Mouse (Mus musculus) midbrain, embryonic 15.5 days (tissue): ENCODE measurements around the gene Foxo4. TPM values are rescaled to one million over a fixed set of nuclear protein-coding genes. Genes with fewer than 3 reads are reported as not detected.

Experiments
- ATAC-seq: fragments of 200-750 bp; cut with Nextera tagmentation; replicated peaks from 2 replicates; pipeline ENCODE4 v1.8.0; 2017; ENCODE audit warnings: moderate TSS enrichment
- H3K27ac ChIP-seq: fragments of 300-500 bp; sonication (generic); 2 replicates; pipeline ENCODE4 v1.5.1; 2015; ENCODE audit warnings: mild to moderate bottlenecking, inconsistent platforms
- H3K27me3 ChIP-seq: fragments of 300-500 bp; sonication (generic); replicated peaks from 2 replicates; pipeline ENCODE4 v1.6.1; 2015; ENCODE audit warnings: inconsistent platforms
- H3K36me3 ChIP-seq: fragments of 300-500 bp; sonication (generic); replicated peaks from 2 replicates; pipeline ENCODE4 v1.6.1; 2015; ENCODE audit warnings: inconsistent platforms
- H3K4me1 ChIP-seq: fragments of 300-500 bp; sonication (generic); 2 replicates; pipeline ENCODE4 v1.6.1; 2015; ENCODE audit warnings: inconsistent platforms
- H3K4me2 ChIP-seq: fragments of 300-500 bp; sonication (generic); 2 replicates; pipeline ENCODE4 v1.6.1; 2015; ENCODE audit warnings: inconsistent platforms, mild to moderate bottlenecking, moderate library complexity
- H3K4me3 ChIP-seq: fragments of 300-500 bp; sonication (generic); 2 replicates; pipeline ENCODE4 v1.5.1; 2015; ENCODE audit warnings: mild to moderate bottlenecking, inconsistent platforms
- H3K9ac ChIP-seq: fragments of 300-500 bp; sonication (generic); 2 replicates; pipeline ENCODE4 v1.6.1; 2015; ENCODE audit warnings: mild to moderate bottlenecking, inconsistent platforms
- H3K9me3 ChIP-seq: fragments of 300-500 bp; sonication (generic); 2 replicates; pipeline ENCODE4 v1.6.1; 2016; ENCODE audit warnings: inconsistent platforms
- WGBS: fragments of 180-500 bp; shearing (Covaris S2); methylation state at CpG from one replicate; pipeline ENCODE4 v1.1.7; 2015; ENCODE audit warnings: mixed read lengths; 5-methylcytosine and 5-hydroxymethylcytosine counted together
- polyA plus RNA-seq: library from polyadenylated mRNA; unstranded; fragments of >200 nt; fragmentation: Nextera tagmentation; extraction: Ambion mirVana; gene quantifications from 2 replicates; pipeline ENCODE4 v1.2.1, GENCODE M21; 2015

The Foxo4 gene
- polyA plus RNA-seq, 1 experiment from 2014 or later, result 0.97 TPM

- WGBS, result 51% methylated on average over 3 of the region's 3 CpGs
- Histone ChIP-seq H3K9me3 (no peaks in the 10 kb centered on the region), H3K27ac (no peak within 1 kb of the TSS), H3K36me3 (no peaks in the 10 kb centered on the region), H3K4me2 (no peak within 1 kb of the TSS), H3K9ac (no peak within 1 kb of the TSS), H3K27me3 (no peaks in the 10 kb centered on the region; the same call in 1 of the 2 replicates), H3K4me1 (no peaks in the 10 kb centered on the region), H3K4me3 (no peak within 1 kb of the TSS)
- ATAC-seq, result no peak
Observed at GRCm38 (mm10) chrX:101268755-101269124, 14.4 kb downstream of the Foxo4 start, which contains the start of gene Gm20489. Gm20489 (minus strand) TSS chrX:101269023.

- no peaks in the 10 kb centered on the region; the same call in 1 of the 2 replicates for H3K27me3 ChIP-seq
- peaks cover 9% of the 10 kb centered on the region for H3K4me1 ChIP-seq
- peak overlapping the region; percentile 55 for H3K4me3 ChIP-seq
- ATAC-seq, result peak; percentile 28
- whole genome bisulfite sequencing, result 29% methylated on average over 6 of the region's 6 CpGs
- peak overlapping the region; percentile 51 for H3K4me2 ChIP-seq
- peaks cover 5% of the 10 kb centered on the region for H3K36me3 ChIP-seq
- H3K9me3 ChIP-seq, result no peaks in the 10 kb centered on the region
- peak overlapping the region; percentile 56 for H3K9ac ChIP-seq
- peak overlapping the region; percentile 70; the same call in 1 of the 2 replicates for H3K27ac ChIP-seq
Observed at GRCm38 (mm10) chrX:101273410-101273809, 19.1 kb downstream of the Foxo4 start.

GRCm38 (mm10) chrX:101273875-101274738 lies 19.8 kb downstream of the Foxo4 start, which contains the start of gene Med12:
Med12 (plus strand) TSS chrX:101274030.
- peak within 1 kb of the TSS; percentile 51 for H3K4me2 ChIP-seq
- H3K9ac ChIP-seq, result peak within 1 kb of the TSS; percentile 56
- H3K27me3 ChIP-seq, result no peaks in the 10 kb centered on the region; the same call in 1 of the 2 replicates
- 21% methylated on average over 54 of the region's 54 CpGs for WGBS
- H3K9me3 ChIP-seq, result no peaks in the 10 kb centered on the region
- peaks cover 9% of the 10 kb centered on the region for H3K4me1 ChIP-seq
- ATAC-seq, result peak; percentile 98
- peak within 1 kb of the TSS; percentile 55 for H3K4me3 ChIP-seq
- peak within 1 kb of the TSS; percentile 70 for H3K27ac ChIP-seq
- peaks cover 5% of the 10 kb centered on the region for H3K36me3 ChIP-seq

- Histone ChIP-seq H3K27me3 (no peaks in the 10 kb centered on the region), H3K4me3 (no peak overlapping the region), H3K4me2 (no peak overlapping the region), H3K4me1 (no peaks in the 10 kb centered on the region), H3K9me3 (no peaks in the 10 kb centered on the region), H3K27ac (no peak overlapping the region), H3K9ac (no peak overlapping the region), H3K36me3 (peaks cover 11% of the 10 kb centered on the region)
- no peak for ATAC-seq
- WGBS, result 78% methylated on average over 6 of the region's 6 CpGs
Observed at GRCm38 (mm10) chrX:101282813-101283212, 28.5 kb downstream of the Foxo4 start.

DNA sequence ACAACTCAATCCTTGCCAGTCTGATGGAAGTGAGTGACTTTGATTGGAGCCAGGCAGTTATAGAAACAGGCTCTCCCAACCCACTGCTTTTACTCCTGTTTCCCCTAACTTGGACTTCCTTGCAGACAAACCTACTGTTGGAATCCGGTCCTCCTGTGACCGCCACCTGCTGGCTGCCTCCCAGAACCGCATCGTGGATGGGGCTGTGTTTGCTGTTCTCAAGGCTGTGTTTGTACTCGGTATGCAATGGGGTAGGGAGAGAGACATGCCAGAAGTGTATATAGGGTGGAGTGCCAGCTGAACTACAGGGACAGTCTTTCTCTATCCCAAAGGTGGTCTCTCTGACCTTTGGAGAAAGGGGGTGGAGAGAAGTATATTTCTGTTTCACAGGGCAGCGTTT lies 31.2 kb downstream of the Foxo4 start:
- no peak overlapping the region for H3K4me3 ChIP-seq
- H3K4me1 ChIP-seq, result no peaks in the 10 kb centered on the region
- H3K36me3 ChIP-seq, result peaks cover 12% of the 10 kb centered on the region; the same call in 1 of the 2 replicates
- H3K4me2 ChIP-seq, result no peak overlapping the region
- peak; percentile 67 for ATAC-seq
- 39% methylated on average over 6 of the region's 6 CpGs for WGBS
- no peaks in the 10 kb centered on the region for H3K9me3 ChIP-seq
- H3K27ac ChIP-seq, result no peak overlapping the region
- no peaks in the 10 kb centered on the region for H3K27me3 ChIP-seq
- no peak overlapping the region for H3K9ac ChIP-seq

DNA sequence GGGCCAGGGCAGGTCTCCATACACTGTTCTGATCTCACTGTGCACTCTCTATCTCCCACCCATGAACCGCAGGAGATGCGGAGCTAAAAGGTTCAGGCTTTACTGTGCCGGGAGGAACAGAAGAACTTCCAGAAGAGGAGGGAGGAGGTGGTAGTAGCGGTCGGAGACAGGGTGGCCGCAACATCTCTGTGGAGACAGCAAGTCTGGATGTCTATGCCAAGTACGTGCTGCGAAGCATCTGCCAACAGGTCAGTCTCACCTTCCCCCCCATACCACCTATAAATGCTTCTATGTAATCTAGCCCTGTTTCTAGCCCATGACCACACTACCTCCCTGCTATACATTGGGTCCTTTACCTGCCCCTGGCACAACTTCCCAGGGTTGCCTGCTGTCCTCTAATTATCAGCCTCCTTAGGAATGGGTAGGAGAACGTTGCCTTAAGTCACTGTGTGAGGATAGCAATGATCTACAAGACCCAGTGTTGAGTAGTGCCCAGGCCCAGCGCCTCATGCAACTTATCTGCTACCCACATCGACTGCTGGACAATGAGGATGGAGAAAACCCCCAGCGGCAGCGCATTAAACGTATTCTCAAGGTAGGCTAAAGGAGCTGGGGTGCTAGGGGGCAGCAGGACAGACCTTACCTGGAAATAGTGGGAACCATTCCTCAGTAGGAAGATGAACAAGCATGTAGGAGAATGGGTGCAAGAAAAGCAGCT lies 31.8 kb downstream of the Foxo4 start:
- H3K27me3 ChIP-seq, result no peaks in the 10 kb centered on the region
- H3K9ac ChIP-seq, result no peak overlapping the region
- H3K4me3 ChIP-seq, result no peak overlapping the region
- H3K9me3 ChIP-seq, result no peaks in the 10 kb centered on the region
- WGBS, result 93% methylated on average over 14 of the region's 14 CpGs
- no peak overlapping the region for H3K4me2 ChIP-seq
- 0 out of 2 replicates have a peak, but pooled peaks have one; percentile 11 for ATAC-seq
- H3K4me1 ChIP-seq, result no peaks in the 10 kb centered on the region
- no peak overlapping the region for H3K27ac ChIP-seq
- peaks cover 12% of the 10 kb centered on the region; the same call in 1 of the 2 replicates for H3K36me3 ChIP-seq

- H3K36me3 ChIP-seq, result peaks cover 12% of the 10 kb centered on the region; the same call in 1 of the 2 replicates
- H3K4me2 ChIP-seq, result no peak overlapping the region
- H3K27ac ChIP-seq, result no peak overlapping the region
- WGBS, result 97% methylated on average over 3 of the region's 3 CpGs
- no peaks in the 10 kb centered on the region for H3K27me3 ChIP-seq
- ATAC-seq, result no peak
- H3K4me3 ChIP-seq, result no peak overlapping the region
- no peaks in the 10 kb centered on the region for H3K4me1 ChIP-seq
- H3K9ac ChIP-seq, result no peak overlapping the region
- H3K9me3 ChIP-seq, result no peaks in the 10 kb centered on the region
Observed at GRCm38 (mm10) chrX:101287543-101287942, 33.2 kb downstream of the Foxo4 start.

DNA sequence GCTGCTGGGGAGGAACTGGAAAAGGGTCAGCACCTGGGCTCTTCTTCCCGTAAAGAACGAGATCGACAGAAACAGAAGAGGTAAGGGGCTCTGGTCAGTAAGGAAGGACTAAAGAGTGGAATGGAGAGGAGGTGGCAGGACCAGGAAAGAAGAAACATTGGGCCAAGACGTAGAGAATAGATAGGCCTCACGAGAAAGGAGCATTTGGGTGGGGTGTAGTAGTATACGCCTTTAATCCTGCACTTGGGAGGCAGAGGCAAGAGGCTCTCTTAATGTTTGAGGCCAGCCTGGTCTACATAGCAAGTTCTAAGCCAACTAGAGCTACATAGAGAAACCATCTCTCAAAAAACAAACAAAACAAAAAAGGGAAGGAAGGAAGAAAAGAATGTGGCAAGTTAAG lies 34.1 kb downstream of the Foxo4 start:
- Histone ChIP-seq H3K4me1 (no peaks in the 10 kb centered on the region), H3K4me3 (no peak overlapping the region), H3K27ac (no peak overlapping the region), H3K27me3 (no peaks in the 10 kb centered on the region), H3K9ac (no peak overlapping the region), H3K4me2 (no peak overlapping the region), H3K9me3 (no peaks in the 10 kb centered on the region), H3K36me3 (peaks cover 7% of the 10 kb centered on the region; the same call in 1 of the 2 replicates)
- no peak for ATAC-seq
- 90% methylated on average over 6 of the region's 6 CpGs for WGBS

DNA sequence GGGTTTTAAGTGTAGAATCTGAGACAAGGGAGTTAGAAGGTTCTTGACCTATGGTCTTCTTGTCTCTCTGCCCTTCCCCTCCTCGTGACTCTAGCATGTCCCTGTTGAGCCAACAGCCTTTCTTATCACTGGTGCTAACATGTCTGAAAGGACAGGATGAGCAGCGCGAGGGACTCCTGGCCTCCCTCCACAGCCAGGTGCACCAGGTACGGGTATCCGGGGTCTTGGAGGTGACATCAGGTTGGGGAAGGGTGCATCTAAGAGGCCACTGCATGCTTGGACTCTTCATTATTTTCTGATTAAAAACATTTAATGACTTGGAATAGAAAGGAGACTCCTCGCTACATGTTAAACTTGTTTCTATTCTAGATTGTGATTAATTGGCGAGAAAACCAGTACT lies 34.7 kb downstream of the Foxo4 start:
- no peaks in the 10 kb centered on the region for H3K9me3 ChIP-seq
- no peaks in the 10 kb centered on the region for H3K27me3 ChIP-seq
- no peak for ATAC-seq
- no peak overlapping the region for H3K27ac ChIP-seq
- H3K4me3 ChIP-seq, result no peak overlapping the region
- H3K4me1 ChIP-seq, result no peaks in the 10 kb centered on the region
- 93% methylated on average over 7 of the region's 7 CpGs for WGBS
- peaks cover 5% of the 10 kb centered on the region; the same call in 1 of the 2 replicates for H3K36me3 ChIP-seq
- no peak overlapping the region for H3K9ac ChIP-seq
- no peak overlapping the region for H3K4me2 ChIP-seq

DNA sequence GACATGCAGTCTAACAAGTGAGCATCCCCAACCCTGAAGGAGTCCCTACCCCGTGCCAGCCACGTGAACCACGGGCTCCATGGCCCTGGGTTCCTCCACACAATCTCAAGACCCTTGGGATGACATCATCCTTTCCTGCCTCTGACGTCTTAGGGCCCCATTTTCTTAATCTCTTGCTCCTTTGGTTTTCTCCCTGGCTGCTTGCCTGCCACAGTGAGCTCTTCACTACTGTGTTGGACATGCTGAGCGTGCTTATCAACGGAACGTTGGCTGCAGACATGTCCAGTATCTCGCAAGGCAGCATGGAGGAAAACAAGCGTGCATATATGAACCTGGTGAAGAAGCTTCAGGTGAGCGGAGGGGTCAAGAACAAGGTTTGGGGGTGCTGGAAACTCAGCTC lies 35.8 kb downstream of the Foxo4 start:
- no peak overlapping the region for H3K27ac ChIP-seq
- 90% methylated on average over 10 of the region's 10 CpGs for WGBS
- no peak overlapping the region for H3K4me2 ChIP-seq
- no peaks in the 10 kb centered on the region for H3K27me3 ChIP-seq
- H3K4me1 ChIP-seq, result no peaks in the 10 kb centered on the region
- H3K9ac ChIP-seq, result no peak overlapping the region
- H3K9me3 ChIP-seq, result no peaks in the 10 kb centered on the region
- peaks cover 5% of the 10 kb centered on the region; the same call in 1 of the 2 replicates for H3K36me3 ChIP-seq
- no peak overlapping the region for H3K4me3 ChIP-seq
- ATAC-seq, result no peak

GRCm38 (mm10) chrX:101299055-101299454 lies 44.7 kb downstream of the Foxo4 start, which contains the start of gene Nlgn3:
Nlgn3 (plus strand) TSS chrX:101299168.
- Histone ChIP-seq H3K4me1 (peaks cover 30% of the 10 kb centered on the region), H3K4me2 (peak within 1 kb of the TSS; percentile 57), H3K36me3 (no peaks in the 10 kb centered on the region), H3K27me3 (no peaks in the 10 kb centered on the region), H3K9me3 (no peaks in the 10 kb centered on the region), H3K9ac (peak within 1 kb of the TSS; percentile 64), H3K27ac (peak within 1 kb of the TSS; percentile 89), H3K4me3 (peak within 1 kb of the TSS; percentile 55)
- WGBS, result 8% methylated on average over 23 of the region's 24 CpGs
- peak; percentile 45 for ATAC-seq
